Mouse (Mus musculus) layer of hippocampus, adult 11-12 months (tissue): ENCODE results near the gene Prkca.
A peak's percentile ranks its signal among the peaks of the same experiment; 100 is the strongest.

Source experiments
- DNase-seq: peaks from one replicate; pipeline ENCODE4 v3.0.0; 2022; ENCODE audit warnings: low spot score

Gene Prkca

DNA sequence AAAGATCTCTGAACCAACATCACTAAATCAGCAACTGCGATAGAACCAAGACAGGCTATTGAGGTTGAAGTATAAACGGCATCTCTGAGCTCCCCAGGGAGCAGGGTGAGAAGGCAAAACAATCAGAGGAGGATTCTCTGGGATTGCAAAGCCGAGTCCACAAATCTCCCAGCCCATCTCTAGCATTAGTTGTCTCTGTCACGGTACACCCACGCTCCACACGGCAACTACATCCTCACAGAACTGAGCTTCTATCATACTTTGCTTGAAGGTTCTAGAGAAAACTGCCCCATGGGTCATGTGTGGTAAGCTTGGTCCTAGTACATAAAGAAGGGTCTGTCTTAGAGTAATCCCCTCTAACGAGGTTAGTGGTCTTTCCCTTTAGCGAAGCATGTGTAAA, 280.6 kb downstream of the Prkca start:
- DNase-seq: peak; percentile 22

DNA sequence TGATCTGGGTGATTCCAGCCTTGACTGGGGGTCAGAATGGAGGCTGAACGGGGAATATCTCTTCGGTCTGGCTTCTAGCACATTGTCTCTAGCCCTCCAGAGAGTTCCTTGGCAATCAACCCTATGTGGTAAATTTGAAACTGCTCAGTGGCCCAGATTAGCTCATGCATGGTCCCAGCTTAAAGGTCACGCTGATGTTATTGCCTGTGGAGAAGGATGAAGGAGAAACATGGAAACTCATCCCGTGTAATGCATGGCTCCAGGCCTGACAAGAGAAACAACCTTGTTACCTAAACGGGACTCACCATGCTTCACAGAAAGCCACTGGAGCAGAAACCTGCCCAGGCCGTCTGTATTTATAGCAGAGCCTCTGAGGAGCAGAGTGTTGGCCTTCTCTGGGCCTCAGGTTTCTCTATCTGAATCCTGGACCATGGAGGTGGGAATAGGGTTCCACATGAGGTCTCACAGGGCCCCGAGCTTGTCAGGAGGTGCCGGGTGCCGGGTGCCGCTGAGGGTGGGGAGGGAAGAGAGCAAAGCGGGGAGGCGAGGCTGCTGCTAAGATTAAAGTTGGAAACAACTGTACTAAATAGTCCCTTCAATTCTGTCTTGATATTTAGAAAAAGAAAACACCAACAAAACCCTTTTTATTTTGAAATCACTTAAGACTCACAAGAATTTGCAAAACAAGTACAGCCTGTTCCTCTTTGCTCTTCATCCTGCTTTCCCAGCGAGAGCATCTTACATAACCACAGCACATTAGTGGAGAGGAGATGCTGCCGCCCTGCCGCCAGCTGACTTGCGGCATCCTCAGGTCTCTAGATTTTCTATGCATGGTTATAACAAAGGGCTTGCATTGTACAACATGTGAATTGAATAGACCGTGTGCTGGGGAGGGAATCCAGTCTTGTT, 281.9 kb downstream of the Prkca start:
- DNase-seq: peak; percentile 65

- no peak for DNase-seq
Observed at GRCm38 (mm10) chr11:108057138-108057537, 286.6 kb downstream of the Prkca start.

DNA sequence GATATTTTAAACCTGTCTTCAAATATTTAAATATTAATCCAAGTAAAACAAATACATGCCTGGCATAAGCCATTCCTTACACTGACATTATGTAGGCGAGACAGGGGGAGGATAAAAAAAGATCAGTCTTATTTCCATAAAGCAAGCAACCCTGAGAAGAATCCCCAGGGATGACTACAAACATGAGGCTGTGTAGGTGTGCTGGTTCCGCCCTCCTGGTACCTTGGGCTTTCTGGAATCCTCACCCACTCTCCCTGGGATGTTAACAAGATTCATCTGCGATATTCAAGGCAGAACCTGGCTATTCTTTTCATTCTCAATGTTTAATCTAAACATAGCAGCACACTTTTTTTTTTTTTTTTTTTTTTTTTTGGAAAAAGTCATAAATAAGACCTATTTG, 289.1 kb downstream of the Prkca start:
- DNase-seq: no peak

GRCm38 (mm10) chr11:108053746-108054145, 290.0 kb downstream of the Prkca start:
- DNase-seq: no peak

DNA sequence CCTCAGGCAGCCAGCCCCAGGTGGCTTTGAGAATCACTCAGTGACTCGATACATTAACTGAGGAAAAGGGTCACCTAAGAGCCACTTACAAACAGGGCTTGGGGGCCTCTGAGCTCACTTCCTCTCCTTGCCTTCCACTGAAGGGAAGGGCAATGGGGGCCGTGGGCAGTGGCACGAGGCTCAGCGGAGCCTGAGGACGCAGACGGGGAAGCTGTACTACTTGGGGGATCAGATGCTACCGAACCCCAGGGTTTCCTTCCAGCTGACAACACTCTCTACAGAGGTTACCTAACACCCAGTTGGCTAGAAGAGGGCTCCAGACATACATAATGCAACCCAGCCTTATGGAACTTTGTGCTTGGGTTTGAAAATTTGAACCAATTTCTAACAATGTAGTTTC, 302.1 kb downstream of the Prkca start:
- DNase-seq: no peak

GRCm38 (mm10) chr11:108040823-108041222, 302.9 kb downstream of the Prkca start:
- DNase-seq: no peak

DNA sequence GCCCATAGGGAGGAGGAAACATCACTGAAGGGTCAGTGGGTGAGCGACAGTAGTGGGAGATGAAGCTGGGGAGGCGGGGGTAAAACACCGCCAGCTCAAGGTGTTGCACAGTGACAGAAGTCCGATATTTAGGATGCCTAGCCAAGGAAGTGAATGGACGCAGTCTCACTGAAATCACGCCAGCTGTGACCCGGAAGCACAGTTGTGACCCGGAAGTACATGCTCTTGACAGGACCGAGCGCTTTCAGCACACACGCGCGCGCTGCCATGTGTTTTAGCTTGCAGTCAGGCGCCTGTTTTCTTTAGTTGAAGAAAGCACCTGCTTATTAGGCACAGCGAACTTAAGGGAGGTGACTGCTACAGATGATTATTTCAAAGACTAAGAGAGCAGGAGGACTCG, 304.0 kb downstream of the Prkca start:
- no peak for DNase-seq

DNA sequence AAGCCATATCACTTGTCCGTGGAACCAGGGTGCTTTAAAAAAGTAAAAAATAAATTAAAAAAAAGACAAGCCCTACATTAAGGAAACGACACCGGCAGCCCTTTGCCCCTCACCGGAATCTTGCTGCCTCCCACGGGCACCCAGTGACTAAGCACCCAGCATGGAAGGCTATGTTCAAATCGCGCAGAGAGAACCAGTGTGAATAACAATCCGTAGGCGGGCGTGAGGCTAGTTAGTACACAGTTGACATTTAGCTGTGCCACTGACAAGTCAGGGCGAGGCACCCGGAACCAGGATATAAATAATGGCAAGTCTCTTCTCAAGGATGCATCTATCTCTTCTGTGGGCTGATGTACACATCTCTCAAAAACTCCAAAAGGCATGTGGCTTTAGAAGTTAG, 304.7 kb downstream of the Prkca start:
- no peak for DNase-seq

DNA sequence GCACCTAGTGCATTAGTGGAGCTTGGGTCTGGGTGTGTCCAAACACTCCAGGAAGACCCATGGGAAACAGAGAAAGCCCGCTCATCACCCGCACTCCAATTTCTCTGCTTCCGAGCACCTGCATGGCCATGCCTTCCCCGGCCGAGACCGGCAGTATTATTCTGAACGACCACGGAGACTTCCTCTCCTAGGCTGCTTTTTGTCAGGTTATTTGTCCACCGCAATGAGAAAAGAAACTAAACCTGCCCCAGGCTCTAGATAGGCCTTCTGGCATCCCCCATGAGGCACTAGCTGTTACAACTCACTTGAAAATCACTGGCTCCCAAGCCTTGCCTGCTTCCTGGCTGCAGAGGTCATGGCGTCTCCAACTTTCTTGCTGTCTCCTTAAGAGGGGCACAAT, 307.4 kb downstream of the Prkca start:
- DNase-seq: no peak

- no peak for DNase-seq
Observed at GRCm38 (mm10) chr11:108035761-108036160, 308.0 kb downstream of the Prkca start.

GRCm38 (mm10) chr11:108034376-108034775, 309.4 kb downstream of the Prkca start:
- no peak for DNase-seq

- no peak for DNase-seq
Observed at GRCm38 (mm10) chr11:108032568-108032967, 311.2 kb downstream of the Prkca start.

- peak; percentile 68 for DNase-seq
Observed at GRCm38 (mm10) chr11:108030956-108031604, 312.6 kb downstream of the Prkca start.

- DNase-seq: no peak
Observed at GRCm38 (mm10) chr11:108029321-108029720, 314.4 kb downstream of the Prkca start.

DNA sequence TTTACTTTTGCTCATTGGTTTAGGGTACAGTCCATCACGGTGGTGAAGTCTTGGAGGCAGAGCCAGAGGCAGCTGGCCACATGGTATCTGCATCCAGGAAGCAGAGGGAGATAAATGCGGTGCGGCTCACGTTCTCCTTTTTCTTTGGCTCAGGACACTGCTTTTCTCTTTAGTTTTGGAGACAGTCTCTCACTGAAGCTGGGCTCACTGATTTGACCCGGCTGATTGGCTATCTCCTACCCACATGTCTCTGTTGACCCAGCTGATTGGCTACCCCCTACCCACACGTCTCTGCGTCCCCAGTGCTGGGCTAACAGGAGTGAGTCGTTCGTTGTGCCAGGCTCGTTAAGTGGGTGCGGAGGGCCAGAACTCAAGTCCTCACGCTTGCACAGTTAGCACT, 315.3 kb downstream of the Prkca start:
- no peak for DNase-seq

DNA sequence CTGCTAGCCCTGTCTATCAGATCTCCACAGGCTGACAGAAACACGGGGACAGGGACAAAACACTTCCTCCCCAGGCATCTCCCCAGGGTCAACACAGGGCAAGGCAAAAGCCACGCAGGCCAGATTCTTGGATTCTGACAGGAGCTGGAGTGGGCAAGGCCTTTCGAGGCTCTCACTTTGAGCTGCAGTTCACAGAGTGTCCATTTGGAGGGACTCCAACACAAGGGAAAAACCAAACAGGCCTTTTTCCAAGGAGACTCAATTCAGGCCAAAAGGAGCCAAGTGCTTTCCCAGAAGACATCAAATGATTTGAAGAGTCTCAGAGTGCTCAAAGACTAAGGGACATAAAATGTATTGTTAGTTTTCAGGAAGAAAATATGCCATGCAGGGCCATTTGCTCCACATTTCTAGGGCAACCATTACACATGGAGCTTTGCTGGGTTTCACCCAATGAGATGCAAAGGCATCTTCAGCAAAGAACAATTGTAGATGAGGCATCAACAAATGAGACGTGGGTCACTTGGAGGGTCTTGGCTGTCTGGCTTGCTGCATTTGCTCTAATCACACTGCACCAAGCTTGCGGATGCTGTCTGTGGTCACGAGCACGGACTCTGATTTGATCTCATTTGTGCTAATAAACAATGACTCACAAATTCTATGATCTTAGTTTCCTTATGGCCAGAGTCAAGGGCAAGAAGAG, 317.9 kb downstream of the Prkca start:
- peak; percentile 68 for DNase-seq

GRCm38 (mm10) chr11:108023188-108023587, 320.5 kb downstream of the Prkca start:
- DNase-seq: peak; percentile 85

DNA sequence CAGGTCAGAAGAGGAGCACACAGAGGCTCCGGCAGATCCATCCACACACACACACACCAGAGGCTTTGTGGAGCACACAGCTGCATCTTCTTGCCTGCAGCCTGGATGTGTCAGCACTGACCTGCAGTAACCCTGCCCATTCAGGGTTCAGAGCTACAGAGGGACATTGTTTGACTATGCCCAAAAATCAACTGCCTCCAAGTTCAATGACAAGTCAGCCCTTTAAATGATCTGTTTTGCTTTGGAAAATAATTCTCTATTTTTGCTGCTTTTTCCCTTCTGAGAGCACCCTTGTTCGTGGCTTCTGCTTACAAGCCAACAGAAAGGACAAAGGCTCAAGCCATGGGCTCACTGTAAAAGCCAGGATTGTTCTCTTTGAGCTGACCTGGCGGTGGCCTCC, 322.8 kb downstream of the Prkca start:
- peak; percentile 56 for DNase-seq

- no peak for DNase-seq
Observed at GRCm38 (mm10) chr11:108015284-108015683, 328.4 kb downstream of the Prkca start.

DNA sequence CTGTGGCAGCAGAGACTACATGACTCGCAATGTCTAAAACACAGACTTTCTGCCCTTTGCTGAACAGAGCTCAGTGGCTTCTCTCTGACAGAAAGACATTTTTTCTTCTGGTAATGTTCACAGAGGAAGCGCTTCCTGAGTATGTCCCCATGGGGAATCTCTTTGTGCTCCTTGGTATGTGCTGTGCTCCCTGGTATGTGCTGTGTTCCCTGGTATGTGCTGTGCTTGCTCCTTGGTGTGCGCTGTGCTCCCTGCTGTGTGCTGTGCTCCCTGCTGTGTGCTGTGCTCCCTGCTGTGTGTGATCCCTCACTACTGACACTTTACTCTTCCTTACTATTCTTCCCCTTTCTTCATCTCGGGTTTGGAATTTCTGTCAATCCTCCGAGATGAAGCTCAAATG, 330.3 kb downstream of the Prkca start:
- no peak for DNase-seq

DNA sequence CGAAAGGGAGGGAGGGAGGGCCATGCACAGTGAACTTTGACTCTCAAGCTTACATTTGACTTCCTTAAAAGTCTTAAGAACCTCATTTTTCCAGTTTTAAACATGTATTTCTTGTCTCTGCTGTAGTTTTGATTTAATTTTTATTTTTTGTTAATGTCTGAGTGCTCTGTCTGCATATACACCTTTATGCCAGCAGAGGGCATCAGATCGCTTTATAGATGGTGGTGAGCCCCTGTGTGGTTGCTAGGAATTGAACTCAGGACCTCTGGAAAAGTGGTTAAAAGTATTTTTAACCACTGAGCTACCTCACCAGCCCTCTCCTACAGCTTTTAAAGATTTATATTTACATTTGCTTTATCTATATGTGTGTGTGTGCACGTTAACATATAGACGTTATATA, 333.3 kb downstream of the Prkca start:
- no peak for DNase-seq

GRCm38 (mm10) chr11:107998891-107999290, 344.8 kb downstream of the Prkca start:
- DNase-seq: no peak
